Mouse (Mus musculus) cerebellum, adult 11-12 months (tissue): ENCODE results near the gene Xrcc6.

Experiments used
- DNase-seq: peaks from one replicate; pipeline ENCODE4 v3.0.0; 2022

The Xrcc6 gene

DNA sequence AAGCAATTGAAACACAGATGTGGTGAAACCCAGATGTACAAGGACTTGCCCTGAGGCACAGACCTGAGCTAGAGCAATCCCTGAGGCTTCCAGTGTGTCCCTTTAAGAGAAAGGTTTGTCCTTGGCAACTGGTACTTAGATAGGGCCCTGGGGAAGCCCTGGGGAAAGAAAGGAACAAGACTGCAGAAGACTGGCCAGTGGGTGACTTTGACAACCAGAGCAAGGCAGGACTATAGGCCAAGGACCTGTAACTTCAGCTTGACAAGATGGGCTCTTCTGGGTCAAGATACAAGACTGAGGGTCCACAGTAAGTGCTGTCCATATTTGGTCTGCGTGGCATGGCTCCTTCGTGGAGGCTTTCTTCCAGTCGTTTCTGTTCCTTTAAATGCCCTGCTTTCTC, at the start of gene Xrcc6:
Gene Xrcc6 (plus strand): TSS at position 190 of the 400 bp plus-strand sequence.
- DNase-seq, result no peak

GRCm38 (mm10) chr15:81938246-81938645, 49.4 kb upstream of the Xrcc6 start:
- peak; percentile 72 for DNase-seq

DNA sequence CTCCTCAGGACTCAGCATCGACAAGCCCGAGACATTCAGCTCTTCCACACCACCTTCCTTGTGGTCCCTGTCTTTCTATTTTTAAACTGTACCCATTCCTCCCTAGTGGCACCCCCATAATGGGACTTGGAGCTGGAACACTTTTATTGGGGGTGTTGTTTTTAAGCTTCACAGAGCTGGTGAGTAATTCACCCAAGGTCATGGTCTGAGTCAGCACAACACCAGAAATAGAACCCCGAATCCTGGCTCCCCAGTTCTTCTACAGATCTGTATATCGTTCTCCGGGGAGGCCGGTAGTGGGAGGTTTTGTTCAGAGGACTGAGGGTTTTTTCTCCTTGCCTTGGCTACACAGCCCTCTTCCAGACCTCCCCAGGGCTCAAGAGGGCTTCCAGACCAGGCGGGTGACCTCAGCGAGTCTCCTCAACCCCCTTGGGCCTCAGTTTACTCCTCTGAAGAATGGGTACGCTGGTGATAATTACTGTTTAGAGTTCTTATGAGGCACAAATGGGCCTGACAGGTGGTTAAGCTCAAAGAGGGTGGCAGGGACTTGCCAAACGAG, 48.4 kb upstream of the Xrcc6 start:
- DNase-seq, result no peak

GRCm38 (mm10) chr15:81939774-81940173, 47.9 kb upstream of the Xrcc6 start:
- no peak for DNase-seq

DNA sequence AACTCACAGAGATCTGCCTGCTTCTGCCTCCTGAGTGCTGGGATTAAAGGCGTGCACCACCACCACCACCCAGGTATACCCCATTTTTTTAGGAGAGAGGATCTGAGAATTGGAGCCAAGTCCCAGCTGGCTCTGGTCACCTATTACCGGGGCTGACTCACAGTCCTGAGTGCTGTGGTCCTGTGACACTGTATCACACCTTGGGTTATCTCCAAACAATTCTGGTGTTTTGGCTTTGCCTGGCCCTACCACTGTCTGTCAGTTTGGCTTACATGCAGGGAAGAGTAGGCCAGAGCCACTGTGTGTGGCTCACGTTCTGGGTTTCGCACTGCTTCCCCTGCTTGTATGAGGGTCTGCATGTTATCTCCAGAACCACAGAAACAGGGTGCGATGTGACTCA, 47.4 kb upstream of the Xrcc6 start:
- no peak for DNase-seq

GRCm38 (mm10) chr15:81941010-81941409, 46.6 kb upstream of the Xrcc6 start:
- no peak for DNase-seq

- DNase-seq, result no peak
Observed at GRCm38 (mm10) chr15:81943176-81943749, 44.4 kb upstream of the Xrcc6 start.

GRCm38 (mm10) chr15:81949076-81949475, 38.6 kb upstream of the Xrcc6 start:
- no peak for DNase-seq

DNA sequence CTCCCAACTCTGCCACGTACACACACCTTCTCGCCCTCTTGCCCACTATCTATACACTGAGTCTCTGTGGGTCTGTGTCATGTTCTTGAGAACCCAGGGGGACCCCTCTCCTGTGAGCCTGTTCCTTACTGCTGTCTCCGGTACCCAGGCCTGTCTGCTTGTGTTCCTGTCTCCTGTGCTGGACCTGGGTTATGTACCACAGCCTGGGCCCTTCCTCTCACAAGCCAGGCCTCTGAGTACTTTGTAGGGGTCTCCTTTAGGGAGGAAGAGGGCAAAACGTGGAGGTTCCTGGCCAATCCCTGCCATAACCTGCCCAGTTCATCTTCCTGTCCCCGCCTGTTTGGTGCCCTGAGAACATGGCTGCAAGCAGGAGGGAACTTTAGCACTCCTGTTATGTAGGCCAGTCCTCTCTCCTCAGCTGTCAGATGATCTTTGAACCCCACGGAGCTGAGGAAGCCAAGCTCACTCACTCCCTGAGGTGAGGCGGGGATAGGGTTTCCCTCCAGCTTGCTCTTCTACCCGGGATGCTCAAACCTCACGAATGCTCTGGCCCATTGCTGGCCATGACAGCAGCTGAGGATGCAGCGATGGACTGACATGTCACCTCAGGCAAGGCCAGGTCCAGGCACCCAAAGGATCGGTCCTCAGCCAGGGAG, 38.0 kb upstream of the Xrcc6 start:
- no peak for DNase-seq

GRCm38 (mm10) chr15:81950716-81951115, 36.9 kb upstream of the Xrcc6 start:
- peak; percentile 20 for DNase-seq

GRCm38 (mm10) chr15:81951159-81951558, 36.5 kb upstream of the Xrcc6 start:
- DNase-seq, result peak; percentile 25

DNA sequence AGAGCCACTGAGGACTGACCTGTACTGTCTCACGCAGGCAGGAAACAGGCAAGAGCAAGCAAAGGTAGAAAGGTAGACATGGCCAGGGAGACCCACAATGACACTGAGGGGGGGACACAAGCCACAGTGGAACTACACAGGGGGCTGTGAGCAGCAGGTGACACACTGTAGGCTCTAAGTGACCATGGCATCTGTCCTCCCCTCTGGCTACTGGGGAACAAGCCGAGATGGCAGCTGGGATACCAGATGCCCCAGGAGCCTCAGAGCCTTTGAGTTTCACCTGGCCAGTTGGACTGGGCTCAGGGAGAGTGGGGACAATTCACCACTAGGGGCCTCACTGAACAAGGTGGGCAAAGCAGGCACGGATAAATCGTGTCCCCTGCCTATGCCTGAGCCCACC, 35.3 kb upstream of the Xrcc6 start:
- DNase-seq, result peak; percentile 33

DNA sequence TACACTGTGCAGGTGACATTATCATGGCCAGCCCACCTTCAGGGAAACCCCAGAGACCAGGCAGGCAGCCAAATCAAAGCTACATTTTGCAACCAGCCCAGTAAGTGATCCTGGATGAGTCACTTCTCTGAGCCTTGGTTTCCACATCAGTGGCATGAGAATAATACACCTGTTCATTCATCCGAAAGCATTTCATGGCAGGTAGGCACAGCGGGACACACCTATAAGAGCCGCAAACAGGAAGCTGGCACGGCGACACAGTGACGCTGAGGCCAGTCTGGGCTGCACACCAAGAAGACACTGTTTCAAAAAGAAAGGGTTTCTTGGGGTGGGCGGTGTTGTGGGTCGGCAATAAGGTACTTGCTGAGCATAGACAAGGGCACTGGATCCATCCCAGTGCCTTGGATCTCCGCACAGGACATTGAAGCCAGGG, 33.5 kb upstream of the Xrcc6 start:
- DNase-seq, result peak; percentile 67

DNA sequence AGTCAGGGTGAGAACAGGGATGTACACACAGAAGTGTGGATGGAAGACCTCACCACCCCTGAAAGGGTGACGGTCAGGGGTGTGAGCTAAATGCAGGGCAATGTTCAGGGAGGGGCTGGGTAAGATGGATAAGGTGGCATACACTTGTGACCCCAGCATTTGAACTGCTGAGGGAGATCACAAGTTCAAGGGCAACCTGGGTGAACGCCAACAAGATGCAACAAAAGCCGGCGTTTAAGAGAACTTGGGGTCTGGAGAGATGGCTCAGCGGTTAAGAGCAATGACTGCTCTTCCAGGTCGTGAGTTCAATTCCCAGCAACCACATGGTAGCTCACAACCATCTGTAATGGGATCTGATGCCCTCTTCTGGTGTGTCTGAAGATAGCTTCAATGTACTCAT, 32.9 kb upstream of the Xrcc6 start:
- DNase-seq, result no peak

DNA sequence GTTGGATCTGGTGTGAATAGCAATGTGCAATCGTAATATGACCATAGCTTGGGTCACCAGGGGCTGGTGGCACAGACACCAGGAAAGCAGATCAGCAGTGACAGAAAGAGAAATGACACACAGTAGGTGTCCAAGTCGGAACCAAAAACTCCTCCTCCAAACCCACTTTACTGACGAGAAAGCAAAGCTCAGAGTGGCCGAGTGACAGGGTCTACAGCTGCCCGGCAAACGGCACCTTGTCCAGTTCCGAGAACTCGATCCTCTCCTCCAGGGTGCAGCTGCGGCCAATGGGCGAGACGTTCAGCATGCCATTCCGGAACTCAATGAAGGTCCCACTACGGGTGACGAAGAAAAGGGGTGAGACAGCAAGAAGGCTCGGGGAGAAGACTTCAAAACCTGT, 32.2 kb upstream of the Xrcc6 start:
- peak; percentile 21 for DNase-seq

- DNase-seq, result peak; percentile 58
Observed at GRCm38 (mm10) chr15:81956457-81956856, 31.2 kb upstream of the Xrcc6 start.

DNA sequence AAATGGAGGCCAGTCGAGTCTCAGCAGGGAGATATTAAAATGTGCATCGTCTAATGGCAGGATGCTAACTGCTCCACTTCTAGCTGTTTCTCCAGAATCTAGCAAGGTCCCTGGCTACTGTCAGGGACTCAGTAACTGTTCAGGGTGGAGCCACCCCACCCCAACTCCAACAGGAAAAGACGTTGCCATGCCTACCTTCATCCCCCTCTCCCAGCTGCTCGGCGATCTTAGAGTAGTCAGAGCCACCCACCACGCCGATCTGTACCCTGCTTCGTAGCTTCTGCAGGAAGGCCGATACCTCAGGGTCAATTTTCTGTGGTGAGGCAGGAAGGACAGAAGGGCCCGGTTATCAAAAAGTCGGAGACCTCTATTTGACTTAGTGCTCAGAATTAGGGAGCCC, 30.0 kb upstream of the Xrcc6 start:
- DNase-seq, result peak; percentile 17

DNA sequence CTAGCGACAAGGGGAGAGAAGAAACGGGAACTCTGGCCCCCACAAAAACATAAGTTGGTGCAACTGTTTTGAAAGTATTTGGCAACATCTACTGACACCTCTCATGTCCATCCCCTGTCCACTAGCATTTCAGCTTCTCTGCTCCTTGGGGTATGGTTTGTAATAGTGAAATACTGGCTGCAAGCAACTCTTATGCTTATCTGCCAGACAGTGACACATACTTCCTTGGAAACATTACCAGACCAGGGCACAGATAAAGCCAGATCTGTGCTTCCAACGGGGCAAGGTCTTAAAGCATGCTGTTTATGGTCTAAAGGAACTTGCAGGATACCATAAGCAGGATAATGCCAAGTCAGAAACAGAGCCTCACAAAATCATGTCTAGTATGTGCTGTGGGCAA, 28.7 kb upstream of the Xrcc6 start:
- DNase-seq, result peak; percentile 9

DNA sequence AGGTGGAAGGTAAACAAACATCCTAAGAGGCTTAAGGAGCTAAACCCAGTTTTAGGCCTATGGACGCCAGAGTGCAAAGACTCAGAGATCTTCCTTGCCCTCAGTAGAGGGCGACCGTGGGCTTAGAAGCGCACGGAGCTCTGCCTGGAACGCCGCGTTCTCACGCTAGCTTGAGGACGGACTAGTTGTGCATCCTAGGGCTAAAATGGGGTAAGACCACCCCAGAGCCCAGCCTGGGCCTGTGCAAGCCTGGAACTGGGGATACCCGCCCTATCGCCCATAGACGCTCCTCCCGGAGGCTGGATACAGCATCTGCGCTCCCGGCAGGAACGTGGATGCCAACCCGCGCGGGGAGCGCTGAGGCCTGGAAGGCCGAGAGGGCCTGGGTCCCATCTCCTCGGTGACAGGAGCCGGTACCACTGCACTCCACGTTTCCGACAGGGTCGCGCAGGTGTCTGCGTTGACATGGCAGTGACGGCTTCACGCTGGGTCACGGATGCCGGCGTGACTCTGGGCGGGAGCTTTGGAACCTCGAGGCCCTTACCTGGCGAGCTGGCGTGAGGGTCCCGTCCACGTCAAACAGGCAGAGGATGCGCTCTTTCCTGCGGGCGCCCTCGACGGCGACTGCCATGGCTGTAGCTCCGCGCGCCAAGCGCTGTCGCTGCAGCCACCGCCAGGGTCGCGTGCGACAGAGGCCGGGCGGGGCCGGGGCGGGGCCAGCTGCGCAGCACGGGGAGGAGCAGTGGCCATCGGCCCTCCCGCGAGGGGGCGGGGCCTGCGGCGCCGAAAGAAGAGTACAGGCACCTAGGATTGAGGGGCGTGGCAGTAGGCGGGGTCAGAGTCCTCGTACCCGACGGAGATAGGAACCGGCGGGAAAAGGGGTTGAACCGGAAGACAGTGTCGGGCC, 27.2 kb upstream of the Xrcc6 start, which contains the start of gene Pmm1:
Gene Pmm1 (minus strand): TSS at position 760 of the 907 bp plus-strand sequence.
- peak; percentile 99 for DNase-seq

DNA sequence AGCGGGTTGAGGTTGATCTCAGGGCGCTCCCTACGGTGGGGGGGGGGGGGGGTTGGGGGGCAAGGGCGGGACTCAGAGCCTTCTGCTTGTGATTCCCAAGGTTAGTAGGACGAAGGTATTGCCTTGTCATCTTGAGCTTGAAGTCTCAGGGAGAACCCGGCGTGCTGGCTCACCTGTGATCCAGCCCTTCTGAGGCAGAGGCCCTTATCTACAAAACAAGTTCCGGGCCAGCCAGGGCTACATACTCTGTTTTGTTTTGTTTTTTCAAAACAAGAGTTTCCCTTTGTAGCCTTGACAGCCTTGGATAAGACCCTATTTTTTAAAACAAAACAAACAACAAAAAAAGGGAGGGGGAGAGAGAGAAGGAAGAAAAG, 26.6 kb upstream of the Xrcc6 start:
- DNase-seq, result no peak

DNA sequence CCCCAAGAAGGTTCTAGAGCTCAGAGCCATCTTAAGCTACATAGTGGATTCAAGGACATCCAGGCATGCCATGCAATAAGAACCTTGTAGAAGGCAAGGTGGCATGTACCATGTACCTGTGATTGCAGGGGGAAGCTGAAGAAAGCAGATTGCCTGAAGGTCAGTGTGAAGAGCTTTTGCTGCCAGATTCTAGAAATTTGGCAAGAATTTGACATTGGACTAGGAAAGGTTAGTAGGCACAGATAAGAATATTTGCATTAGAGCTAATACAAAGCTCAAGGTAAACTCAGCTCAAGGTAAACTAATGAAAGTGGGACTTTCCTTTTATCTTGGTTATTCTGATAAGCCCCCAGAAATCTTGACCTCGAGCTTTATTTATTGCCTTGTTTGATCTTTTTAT, 23.4 kb upstream of the Xrcc6 start:
- DNase-seq, result no peak

DNA sequence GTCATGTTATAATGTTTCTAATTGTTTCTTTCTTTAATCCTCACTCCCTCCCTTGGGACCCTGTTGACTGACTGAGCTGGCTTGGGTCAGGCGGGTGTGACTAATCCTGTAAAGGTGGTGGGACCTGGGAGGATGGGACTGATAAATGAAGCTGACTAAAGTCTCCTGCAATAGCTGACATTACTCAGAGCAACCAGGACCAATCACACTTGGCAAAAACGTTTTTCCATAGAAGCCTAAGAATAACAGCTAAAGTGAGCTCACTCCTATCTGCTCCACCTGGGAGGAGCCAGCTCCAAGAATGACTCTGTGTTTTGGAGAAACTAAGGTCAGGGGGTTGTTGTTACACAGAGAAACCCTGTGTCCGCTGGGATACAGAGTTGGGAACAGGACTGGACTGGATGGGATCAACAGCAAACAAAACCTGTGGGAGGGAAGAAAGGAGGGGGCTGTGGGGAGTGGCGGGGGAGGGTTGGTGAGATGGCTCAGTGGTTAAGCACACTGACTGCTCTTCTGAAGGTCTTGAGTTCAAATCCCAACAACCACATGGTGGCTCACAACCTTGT, 22.6 kb upstream of the Xrcc6 start:
- no peak for DNase-seq
